Mouse (Mus musculus): ENCODE measurements at regions not wholly inside any gene's neighbourhood (a gene's known extent, or its start where the extent isn't known, plus 50 kb on each side); places are given as distances from the start of the nearest gene placed in this dataset.

GRCm38 (mm10) chr8:34689049-34689824 is 577.7 kb upstream of the Gm10131 start:
- Histone ChIP-seq H3K27me3 (ENCODE audit: control insufficient read depth, insufficient read depth, low read length) (no peaks in the 10 kb centered on the region), H3K4me1 (ENCODE audit: control insufficient read depth, insufficient read depth, low read length) (peaks cover 6% of the 10 kb centered on the region; the same call in 1 of the 2 replicates), H3K27ac (ENCODE audit: insufficient read depth, low read length) (no peak overlapping the region), H3K4me3 (replicated peaks; ENCODE audit: insufficient read depth, low read depth, low read length) (no peak overlapping the region)
- TF ChIP-seq POLR2A (IDR thresholded peaks at IDR 0.05; ENCODE audit: borderline replicate concordance, insufficient read depth, low read length) (no peak), CTCF (IDR thresholded peaks at IDR 0.05; ENCODE audit: borderline replicate concordance, insufficient read depth, low read depth, low read length) (no peak)
- DNase-seq = no peak
- 52% methylated on average over 33 of the region's 33 CpGs for WGBS

GRCm38 (mm10) chr8:34688396-34689048 is 577.0 kb upstream of the Gm10131 start:
- Histone ChIP-seq H3K4me1 (ENCODE audit: control insufficient read depth, insufficient read depth, low read length) (peaks cover 6% of the 10 kb centered on the region; the same call in 1 of the 2 replicates), H3K27me3 (ENCODE audit: control insufficient read depth, insufficient read depth, low read length) (no peaks in the 10 kb centered on the region), H3K27ac (ENCODE audit: insufficient read depth, low read length) (no peak overlapping the region), H3K4me3 (replicated peaks; ENCODE audit: insufficient read depth, low read depth, low read length) (no peak overlapping the region)
- TF ChIP-seq CTCF (IDR thresholded peaks at IDR 0.05; ENCODE audit: borderline replicate concordance, insufficient read depth, low read depth, low read length) = no peak
- TF ChIP-seq POLR2A (IDR thresholded peaks at IDR 0.05; ENCODE audit: borderline replicate concordance, insufficient read depth, low read length) = no peak
- 93% methylated on average over 20 of the region's 20 CpGs for WGBS
- DNase-seq = no peak

GRCm38 (mm10) chr8:34686371-34686770 is 574.8 kb upstream of the Gm10131 start:
- peak in 1 of 2 experiments; percentile 40 for DNase-seq
- 39% methylated on average over 10 of the region's 10 CpGs for WGBS
- Histone ChIP-seq H3K4me3 (replicated peaks; ENCODE audit: insufficient read depth, low read depth, low read length) (no peak overlapping the region), H3K4me1 (ENCODE audit: control insufficient read depth, insufficient read depth, low read length) (peaks cover 9% of the 10 kb centered on the region), H3K27ac (ENCODE audit: insufficient read depth, low read length) (no peak overlapping the region), H3K27me3 (ENCODE audit: control insufficient read depth, insufficient read depth, low read length) (no peaks in the 10 kb centered on the region)
- TF ChIP-seq POLR2A (IDR thresholded peaks at IDR 0.05; ENCODE audit: borderline replicate concordance, insufficient read depth, low read length) (no peak), CTCF (IDR thresholded peaks at IDR 0.05; ENCODE audit: borderline replicate concordance, insufficient read depth, low read depth, low read length) (no peak)

- no peak overlapping the region for H3K4me3 ChIP-seq (replicated peaks; ENCODE audit: insufficient read depth, low read depth, low read length)
- DNase-seq = no peak
- peaks cover 18% of the 10 kb centered on the region for H3K4me1 ChIP-seq (ENCODE audit: control insufficient read depth, insufficient read depth, low read length)
- H3K27me3 ChIP-seq (ENCODE audit: control insufficient read depth, insufficient read depth, low read length) = no peaks in the 10 kb centered on the region
- 83% methylated on average over 7 of the region's 7 CpGs for WGBS
- no peak overlapping the region for H3K27ac ChIP-seq (ENCODE audit: insufficient read depth, low read length)
- TF ChIP-seq POLR2A (IDR thresholded peaks at IDR 0.05; ENCODE audit: borderline replicate concordance, insufficient read depth, low read length) (no peak), CTCF (IDR thresholded peaks at IDR 0.05; ENCODE audit: borderline replicate concordance, insufficient read depth, low read depth, low read length) (no peak)
These were observed 573.1 kb upstream of the Gm10131 start for GRCm38 (mm10) chr8:34684683-34685082.

- Histone ChIP-seq H3K27ac (ENCODE audit: insufficient read depth, low read length) (no peak overlapping the region), H3K4me1 (ENCODE audit: control insufficient read depth, insufficient read depth, low read length) (peaks cover 18% of the 10 kb centered on the region), H3K4me3 (replicated peaks; ENCODE audit: insufficient read depth, low read depth, low read length) (no peak overlapping the region), H3K27me3 (ENCODE audit: control insufficient read depth, insufficient read depth, low read length) (no peaks in the 10 kb centered on the region)
- DNase-seq = no peak
- no peak for TF ChIP-seq CTCF (IDR thresholded peaks at IDR 0.05; ENCODE audit: borderline replicate concordance, insufficient read depth, low read depth, low read length)
- TF ChIP-seq POLR2A (IDR thresholded peaks at IDR 0.05; ENCODE audit: borderline replicate concordance, insufficient read depth, low read length) = no peak
- 86% methylated on average over 5 of the region's 5 CpGs for WGBS
These were observed 571.6 kb upstream of the Gm10131 start for GRCm38 (mm10) chr8:34683173-34683572.

GRCm38 (mm10) chr8:34682221-34682620 is 570.7 kb upstream of the Gm10131 start:
- no peak overlapping the region for H3K4me3 ChIP-seq (replicated peaks; ENCODE audit: insufficient read depth, low read depth, low read length)
- TF ChIP-seq POLR2A (IDR thresholded peaks at IDR 0.05; ENCODE audit: borderline replicate concordance, insufficient read depth, low read length) (no peak), CTCF (IDR thresholded peaks at IDR 0.05; ENCODE audit: borderline replicate concordance, insufficient read depth, low read depth, low read length) (no peak)
- whole genome bisulfite sequencing = 95% methylated on average over 8 of the region's 8 CpGs
- peaks cover 18% of the 10 kb centered on the region for H3K4me1 ChIP-seq (ENCODE audit: control insufficient read depth, insufficient read depth, low read length)
- no peaks in the 10 kb centered on the region for H3K27me3 ChIP-seq (ENCODE audit: control insufficient read depth, insufficient read depth, low read length)
- H3K27ac ChIP-seq (ENCODE audit: insufficient read depth, low read length) = no peak overlapping the region
- no peak for DNase-seq

GRCm38 (mm10) chr8:34679565-34680291 is 568.2 kb upstream of the Gm10131 start:
- WGBS = 2% methylated on average over 14 of the region's 14 CpGs
- DNase-seq = peak; percentile 95 to 98
- peak overlapping the region; percentile 52; the same call in 1 of the 2 replicates for H3K27ac ChIP-seq (ENCODE audit: insufficient read depth, low read length)
- H3K4me1 ChIP-seq (ENCODE audit: control insufficient read depth, insufficient read depth, low read length) = peaks cover 13% of the 10 kb centered on the region
- H3K27me3 ChIP-seq (ENCODE audit: control insufficient read depth, insufficient read depth, low read length) = no peaks in the 10 kb centered on the region
- H3K4me3 ChIP-seq (replicated peaks; ENCODE audit: insufficient read depth, low read depth, low read length) = peak overlapping the region; percentile 30
- TF ChIP-seq CTCF (IDR thresholded peaks at IDR 0.05; ENCODE audit: borderline replicate concordance, insufficient read depth, low read depth, low read length) = no peak
- TF ChIP-seq POLR2A (IDR thresholded peaks at IDR 0.05; ENCODE audit: borderline replicate concordance, insufficient read depth, low read length) = no peak
